Mouse (Mus musculus): ENCODE results near the gene Cdk17.

Cdk17 gene

GRCm38 (mm10) chr10:93265833-93266232 lies 105.2 kb downstream of the Cdk17 start:
- no peak for DNase-seq

GRCm38 (mm10) chr10:93266521-93266920 lies 105.8 kb downstream of the Cdk17 start:
- DNase-seq, result no peak

- DNase-seq, result no peak
Observed at GRCm38 (mm10) chr10:93267509-93267908, 106.8 kb downstream of the Cdk17 start.

GRCm38 (mm10) chr10:93268339-93268738 lies 107.7 kb downstream of the Cdk17 start:
- no peak for DNase-seq

- no peak for DNase-seq
Observed at GRCm38 (mm10) chr10:93269744-93270143, 109.1 kb downstream of the Cdk17 start.

- no peak for DNase-seq
Observed at GRCm38 (mm10) chr10:93270889-93271460, 110.3 kb downstream of the Cdk17 start.

GRCm38 (mm10) chr10:93271831-93272230 lies 111.2 kb downstream of the Cdk17 start:
- no peak for DNase-seq

- DNase-seq, result peak; percentile 55 to 56
Observed at GRCm38 (mm10) chr10:93272986-93273982, 112.6 kb downstream of the Cdk17 start.

GRCm38 (mm10) chr10:93274277-93274696 lies 113.6 kb downstream of the Cdk17 start:
- DNase-seq, result peak; percentile 55 to 68

- DNase-seq, result no peak
Observed at GRCm38 (mm10) chr10:93275212-93276136, 114.8 kb downstream of the Cdk17 start.

- DNase-seq, result no peak
Observed at GRCm38 (mm10) chr10:93276349-93276763, 115.7 kb downstream of the Cdk17 start.

- DNase-seq, result no peak
Observed at GRCm38 (mm10) chr10:93276857-93277256, 116.2 kb downstream of the Cdk17 start.

GRCm38 (mm10) chr10:93278361-93278760 lies 117.7 kb downstream of the Cdk17 start:
- no peak for DNase-seq

GRCm38 (mm10) chr10:93279062-93279461 lies 118.4 kb downstream of the Cdk17 start:
- no peak for DNase-seq

- no peak for DNase-seq
Observed at GRCm38 (mm10) chr10:93280586-93280985, 119.9 kb downstream of the Cdk17 start.

GRCm38 (mm10) chr10:93281092-93281491 lies 120.4 kb downstream of the Cdk17 start:
- no peak for DNase-seq

GRCm38 (mm10) chr10:93282526-93282964 lies 121.9 kb downstream of the Cdk17 start:
- DNase-seq, result no peak

GRCm38 (mm10) chr10:93283258-93283657 lies 122.6 kb downstream of the Cdk17 start:
- peak; percentile 58 to 59 for DNase-seq

GRCm38 (mm10) chr10:93285489-93285888 lies 124.8 kb downstream of the Cdk17 start:
- no peak for DNase-seq

GRCm38 (mm10) chr10:93287551-93288145 lies 127.0 kb downstream of the Cdk17 start:
- DNase-seq, result no peak

- DNase-seq, result no peak
Observed at GRCm38 (mm10) chr10:93288336-93288735, 127.7 kb downstream of the Cdk17 start.

- no peak for DNase-seq
Observed at GRCm38 (mm10) chr10:93289404-93289803, 128.7 kb downstream of the Cdk17 start.
